Mouse (Mus musculus) forebrain, embryonic 10.5 days (tissue): ENCODE measurements around the gene Myocd. TPM values are rescaled to one million over a fixed set of nuclear protein-coding genes. Genes with fewer than 3 reads are reported as not detected.
A peak's percentile ranks its signal among the peaks of the same experiment; 100 is the strongest.

Source experiments
- DNase-seq: peaks from one replicate; pipeline ENCODE4 v3.0.0-alpha.2; 2017; ENCODE audit warnings: low spot score; ENCODE audit errors: extremely low spot score
- H3K27ac ChIP-seq: fragments of 300-500 bp; sonication (generic); 2 replicates; pipeline ENCODE4 v1.5.1; 2016; ENCODE audit warnings: mild to moderate bottlenecking
- H3K27me3 ChIP-seq: fragments of 300-500 bp; sonication (generic); 2 replicates; pipeline ENCODE4 v1.6.1; 2016; ENCODE audit warnings: mild to moderate bottlenecking; ENCODE audit not compliant: poor library complexity, severe bottlenecking
- H3K36me3 ChIP-seq: fragments of 300-500 bp; sonication (generic); replicated peaks from 2 replicates; pipeline ENCODE4 v1.6.1; 2016; ENCODE audit warnings: mild to moderate bottlenecking, moderate library complexity
- H3K4me1 ChIP-seq: fragments of 300-500 bp; sonication (generic); 2 replicates; pipeline ENCODE4 v1.6.1; 2016
- H3K4me3 ChIP-seq: fragments of 300-500 bp; sonication (generic); 2 replicates; pipeline ENCODE4 v1.5.1; 2016; ENCODE audit warnings: mild to moderate bottlenecking, moderate library complexity
- H3K9me3 ChIP-seq: fragments of 300-500 bp; sonication (generic); 2 replicates; pipeline ENCODE4 v1.6.1; 2016; ENCODE audit warnings: mild to moderate bottlenecking, moderate library complexity
- WGBS: fragments of 180-500 bp; shearing (Covaris S2); methylation state at CpG from one replicate; pipeline ENCODE4 v1.1.7; 2016; 5-methylcytosine and 5-hydroxymethylcytosine counted together
- polyA plus RNA-seq: library from polyadenylated mRNA; unstranded; fragments of >200 nt; fragmentation: Nextera tagmentation; extraction: Ambion mirVana; gene quantifications from 2 replicates; pipeline ENCODE4 v1.2.1, GENCODE M21; 2016

Myocd gene
- polyA plus RNA-seq, 1 experiment from 2014 or later: 0.36 TPM

GRCm38 (mm10) chr11:65159791-65160190, 110.0 kb downstream of the Myocd start, which contains the start of gene 1700086D15Rik:
1700086D15Rik (minus strand) TSS chr11:65159891.
- DNase-seq: no peak
- no peaks in the 10 kb centered on the region for H3K36me3 ChIP-seq
- peaks cover 15% of the 10 kb centered on the region for H3K4me1 ChIP-seq
- H3K4me3 ChIP-seq: no peak within 1 kb of the TSS
- H3K27me3 ChIP-seq: peaks cover 13% of the 10 kb centered on the region
- peaks cover 4% of the 10 kb centered on the region; the same call in 1 of the 2 replicates for H3K9me3 ChIP-seq
- H3K27ac ChIP-seq: no peak within 1 kb of the TSS
- 89% methylated on average over 5 of the region's 5 CpGs for WGBS

- 92% methylated on average over 5 of the region's 5 CpGs for whole genome bisulfite sequencing
- H3K9me3 ChIP-seq: peaks cover 4% of the 10 kb centered on the region; the same call in 1 of the 2 replicates
- peaks cover 15% of the 10 kb centered on the region for H3K4me1 ChIP-seq
- no peak overlapping the region for H3K4me3 ChIP-seq
- H3K27me3 ChIP-seq: peaks cover 13% of the 10 kb centered on the region
- no peak for DNase-seq
- H3K36me3 ChIP-seq: no peaks in the 10 kb centered on the region
- H3K27ac ChIP-seq: no peak overlapping the region
Measured at GRCm38 (mm10) chr11:65158658-65158990, 111.2 kb downstream of the Myocd start.

- DNase-seq: no peak
- no peaks in the 10 kb centered on the region for H3K36me3 ChIP-seq
- peaks cover 4% of the 10 kb centered on the region; the same call in 1 of the 2 replicates for H3K9me3 ChIP-seq
- peaks cover 13% of the 10 kb centered on the region for H3K27me3 ChIP-seq
- no peak overlapping the region for H3K27ac ChIP-seq
- no peak overlapping the region for H3K4me3 ChIP-seq
- WGBS: 95% methylated on average over 20 of the region's 20 CpGs
- peaks cover 15% of the 10 kb centered on the region for H3K4me1 ChIP-seq
Measured at GRCm38 (mm10) chr11:65157966-65158657, 111.7 kb downstream of the Myocd start.

- Histone ChIP-seq H3K4me3 (no peak overlapping the region), H3K4me1 (peaks cover 5% of the 10 kb centered on the region), H3K9me3 (no peaks in the 10 kb centered on the region), H3K27ac (no peak overlapping the region), H3K27me3 (no peaks in the 10 kb centered on the region), H3K36me3 (no peaks in the 10 kb centered on the region)
- no peak for DNase-seq
- 94% methylated on average over 5 of the region's 5 CpGs for WGBS
Measured at GRCm38 (mm10) chr11:65153006-65153405, 116.8 kb downstream of the Myocd start.

GRCm38 (mm10) chr11:65148441-65148840, 121.3 kb downstream of the Myocd start:
- no peaks in the 10 kb centered on the region for H3K36me3 ChIP-seq
- no peaks in the 10 kb centered on the region for H3K9me3 ChIP-seq
- 88% methylated on average over 7 of the region's 7 CpGs for WGBS
- DNase-seq: no peak
- no peaks in the 10 kb centered on the region for H3K4me1 ChIP-seq
- H3K27ac ChIP-seq: no peak overlapping the region
- no peaks in the 10 kb centered on the region for H3K27me3 ChIP-seq
- H3K4me3 ChIP-seq: no peak overlapping the region

GRCm38 (mm10) chr11:65142838-65143417, 126.9 kb downstream of the Myocd start:
- Histone ChIP-seq H3K4me1 (no peaks in the 10 kb centered on the region), H3K36me3 (no peaks in the 10 kb centered on the region), H3K27ac (no peak overlapping the region), H3K4me3 (no peak overlapping the region), H3K27me3 (no peaks in the 10 kb centered on the region), H3K9me3 (no peaks in the 10 kb centered on the region)
- DNase-seq: no peak
- WGBS: 85% methylated on average over 4 of the region's 4 CpGs

- no peaks in the 10 kb centered on the region for H3K36me3 ChIP-seq
- H3K27me3 ChIP-seq: no peaks in the 10 kb centered on the region
- H3K4me3 ChIP-seq: no peak overlapping the region
- H3K27ac ChIP-seq: no peak overlapping the region
- no peak for DNase-seq
- H3K9me3 ChIP-seq: no peaks in the 10 kb centered on the region
- 91% methylated on average over 3 of the region's 3 CpGs for WGBS
- H3K4me1 ChIP-seq: no peaks in the 10 kb centered on the region
Measured at GRCm38 (mm10) chr11:65139030-65139429, 130.8 kb downstream of the Myocd start.

GRCm38 (mm10) chr11:65137145-65137652, 132.6 kb downstream of the Myocd start:
- Histone ChIP-seq H3K4me3 (no peak overlapping the region), H3K4me1 (no peaks in the 10 kb centered on the region), H3K36me3 (no peaks in the 10 kb centered on the region), H3K9me3 (no peaks in the 10 kb centered on the region), H3K27me3 (no peaks in the 10 kb centered on the region), H3K27ac (no peak overlapping the region)
- WGBS: 91% methylated on average over 2 of the region's 2 CpGs
- no peak for DNase-seq

GRCm38 (mm10) chr11:65135251-65135739, 134.5 kb downstream of the Myocd start:
- Histone ChIP-seq H3K27ac (no peak overlapping the region), H3K36me3 (no peaks in the 10 kb centered on the region), H3K4me1 (no peaks in the 10 kb centered on the region), H3K27me3 (no peaks in the 10 kb centered on the region), H3K9me3 (no peaks in the 10 kb centered on the region), H3K4me3 (no peak overlapping the region)
- 88% methylated on average over 8 of the region's 8 CpGs for WGBS
- DNase-seq: no peak

- Histone ChIP-seq H3K27ac (no peak overlapping the region), H3K4me3 (no peak overlapping the region), H3K36me3 (no peaks in the 10 kb centered on the region), H3K27me3 (no peaks in the 10 kb centered on the region), H3K4me1 (no peaks in the 10 kb centered on the region), H3K9me3 (no peaks in the 10 kb centered on the region)
- no peak for DNase-seq
- 92% methylated on average over 4 of the region's 4 CpGs for WGBS
Measured at GRCm38 (mm10) chr11:65133661-65134060, 136.1 kb downstream of the Myocd start.

GRCm38 (mm10) chr11:65129110-65129509, 140.7 kb downstream of the Myocd start:
- 81% methylated on average over 4 of the region's 4 CpGs for WGBS
- no peak for DNase-seq

GRCm38 (mm10) chr11:65128666-65129065, 141.1 kb downstream of the Myocd start:
- WGBS: 94% methylated on average over 4 of the region's 4 CpGs
- no peak overlapping the region for H3K4me3 ChIP-seq
- no peaks in the 10 kb centered on the region for H3K9me3 ChIP-seq
- no peaks in the 10 kb centered on the region for H3K27me3 ChIP-seq
- H3K36me3 ChIP-seq: no peaks in the 10 kb centered on the region
- DNase-seq: no peak
- no peak overlapping the region for H3K27ac ChIP-seq
- peaks cover 22% of the 10 kb centered on the region for H3K4me1 ChIP-seq

More at GRCm38 (mm10) chr11:65129110-65129509, 140.7 kb downstream of the Myocd start:
- Histone ChIP-seq H3K4me3 (no peak overlapping the region), H3K27me3 (no peaks in the 10 kb centered on the region), H3K27ac (no peak overlapping the region), H3K4me1 (peaks cover 22% of the 10 kb centered on the region), H3K36me3 (no peaks in the 10 kb centered on the region), H3K9me3 (no peaks in the 10 kb centered on the region)

GRCm38 (mm10) chr11:65126566-65126965, 143.2 kb downstream of the Myocd start:
- DNase-seq: no peak
- H3K4me1 ChIP-seq: peaks cover 22% of the 10 kb centered on the region
- H3K4me3 ChIP-seq: no peak overlapping the region
- WGBS: 73% methylated on average over 9 of the region's 9 CpGs
- H3K36me3 ChIP-seq: no peaks in the 10 kb centered on the region
- no peaks in the 10 kb centered on the region for H3K9me3 ChIP-seq
- H3K27ac ChIP-seq: peak overlapping the region; percentile 17; the same call in 1 of the 2 replicates
- H3K27me3 ChIP-seq: no peaks in the 10 kb centered on the region
